Mouse (Mus musculus) heart, postnatal 10 days (tissue): ENCODE measurements around the gene Papln. TPM values are rescaled to one million over a fixed set of nuclear protein-coding genes. Genes with fewer than 3 reads are reported as not detected.

ENCODE experiments used
- DNase-seq, 2 experiments: peaks; one replicate each; pipeline ENCODE4 v3.0.0; 2021
- intact Hi-C: fragments of 180-260 bp; cut with DNase I; formaldehyde crosslinking; loops from one replicate; pipeline ENCODE4 v1.15.1; 2025
- total RNA-seq, 2 experiments: library from RNA; stranded (reverse); gene quantifications; 2 replicates each; pipeline ENCODE4 v1.2.3; 2021

Gene Papln
- total RNA-seq, 2 experiments from 2014 or later: 28.6 to 28.8 TPM

GRCm38 (mm10) chr12:83765965-83766603 is 2.6 kb downstream of the Papln start:
- intact Hi-C loops: no loop called here
- no peak for DNase-seq

DNA sequence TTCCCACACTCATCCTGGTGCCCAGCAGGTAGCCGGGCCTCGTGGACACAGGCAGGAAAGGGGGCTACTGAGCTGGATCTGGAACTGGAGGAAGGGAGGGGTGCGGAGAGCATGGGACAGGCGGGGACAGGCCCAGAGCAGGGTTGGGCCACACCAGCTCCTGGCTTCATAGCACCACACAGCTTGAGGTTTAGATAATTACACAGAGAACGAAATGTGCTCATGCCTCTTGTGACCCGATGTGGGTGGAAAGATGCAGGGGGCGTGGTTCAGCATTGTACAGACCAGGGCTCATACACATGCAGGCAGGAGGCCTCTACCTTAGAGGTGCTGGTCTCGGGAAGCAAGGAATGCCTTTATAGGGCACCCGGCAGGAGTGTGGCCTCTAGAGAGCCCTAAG is 4.4 kb downstream of the Papln start:
- no peak for DNase-seq
- intact Hi-C loops: no loop called here

GRCm38 (mm10) chr12:83768235-83768899 is 4.9 kb downstream of the Papln start:
- DNase-seq: no peak
- intact Hi-C loops: no loop called here

- intact Hi-C loops: loop anchor here (1.0 kb wide), 1 partner anchor 57 kb away; no protein-coding TSS in a partner anchor
- DNase-seq: peak; percentile 68 to 80
Observed at GRCm38 (mm10) chr12:83770418-83771256, 7.2 kb downstream of the Papln start.

- DNase-seq: no peak
- intact Hi-C loops: no loop called here
Observed at GRCm38 (mm10) chr12:83775621-83776020, 12.2 kb downstream of the Papln start.

- intact Hi-C loops: no loop called here
Observed at GRCm38 (mm10) chr12:83776766-83777165, 13.3 kb downstream of the Papln start.

GRCm38 (mm10) chr12:83780181-83780580 is 16.7 kb downstream of the Papln start:
- DNase-seq: peak; percentile 38 to 42
- intact Hi-C loops: no loop called here

More at GRCm38 (mm10) chr12:83776766-83777165, 13.3 kb downstream of the Papln start:
- no peak for DNase-seq

DNA sequence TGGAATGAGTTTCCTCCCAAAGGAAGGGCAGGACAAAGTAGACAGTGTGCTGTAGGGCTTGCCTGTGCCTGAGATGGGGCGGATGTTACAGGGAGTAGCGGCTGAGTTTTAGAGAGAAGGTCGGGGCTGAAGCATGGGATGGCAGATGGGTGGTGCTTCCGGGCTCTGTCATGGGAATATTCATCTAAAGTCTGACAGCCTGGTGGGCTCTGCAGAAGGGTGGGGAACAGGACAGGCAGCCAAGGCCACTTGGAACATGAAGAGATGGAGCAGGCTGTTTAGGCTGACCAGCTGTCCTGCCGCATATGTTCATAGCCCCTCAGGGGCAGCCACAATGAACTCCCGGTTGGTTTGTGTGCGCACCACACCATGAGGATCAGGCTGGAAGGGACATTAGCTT is 17.8 kb downstream of the Papln start:
- DNase-seq: peak; percentile 28 to 31
- intact Hi-C loops: no loop called here

DNA sequence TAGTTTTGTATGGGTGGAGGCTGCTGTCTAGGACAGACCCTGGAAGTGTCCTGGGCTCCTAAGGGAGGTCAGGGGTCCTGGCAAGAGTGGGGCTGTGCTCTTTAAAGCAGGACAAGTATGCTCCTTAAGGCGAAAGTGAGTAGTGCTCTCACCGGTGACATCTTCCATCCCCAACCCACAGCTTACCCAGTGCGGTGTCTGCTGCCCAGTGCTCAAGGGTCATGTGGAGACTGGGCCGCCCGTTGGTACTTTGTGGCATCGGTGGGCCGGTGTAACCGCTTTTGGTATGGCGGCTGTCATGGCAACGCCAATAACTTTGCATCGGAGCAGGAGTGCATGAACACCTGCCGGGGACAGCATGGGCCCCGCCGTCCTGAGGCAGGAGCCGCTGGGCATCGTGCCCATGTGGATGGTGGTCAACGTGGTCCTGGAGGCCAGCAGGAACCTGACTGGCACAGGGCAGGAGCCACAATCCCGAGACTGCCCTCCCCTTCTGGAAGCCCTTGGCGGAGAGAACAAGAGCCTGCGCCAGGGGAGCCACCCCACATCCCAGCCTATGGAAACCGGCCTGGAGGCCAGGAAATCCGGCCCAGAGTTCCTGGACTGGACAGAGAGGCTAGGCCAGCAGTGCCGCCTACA is 18.3 kb downstream of the Papln start:
- no peak for DNase-seq
- intact Hi-C loops: no loop called here

- intact Hi-C loops: no loop called here
- no peak for DNase-seq
Observed at GRCm38 (mm10) chr12:83782669-83783068, 19.2 kb downstream of the Papln start.

GRCm38 (mm10) chr12:83785305-83785704 is 21.9 kb downstream of the Papln start:
- no peak for DNase-seq
- intact Hi-C loops: no loop called here

DNA sequence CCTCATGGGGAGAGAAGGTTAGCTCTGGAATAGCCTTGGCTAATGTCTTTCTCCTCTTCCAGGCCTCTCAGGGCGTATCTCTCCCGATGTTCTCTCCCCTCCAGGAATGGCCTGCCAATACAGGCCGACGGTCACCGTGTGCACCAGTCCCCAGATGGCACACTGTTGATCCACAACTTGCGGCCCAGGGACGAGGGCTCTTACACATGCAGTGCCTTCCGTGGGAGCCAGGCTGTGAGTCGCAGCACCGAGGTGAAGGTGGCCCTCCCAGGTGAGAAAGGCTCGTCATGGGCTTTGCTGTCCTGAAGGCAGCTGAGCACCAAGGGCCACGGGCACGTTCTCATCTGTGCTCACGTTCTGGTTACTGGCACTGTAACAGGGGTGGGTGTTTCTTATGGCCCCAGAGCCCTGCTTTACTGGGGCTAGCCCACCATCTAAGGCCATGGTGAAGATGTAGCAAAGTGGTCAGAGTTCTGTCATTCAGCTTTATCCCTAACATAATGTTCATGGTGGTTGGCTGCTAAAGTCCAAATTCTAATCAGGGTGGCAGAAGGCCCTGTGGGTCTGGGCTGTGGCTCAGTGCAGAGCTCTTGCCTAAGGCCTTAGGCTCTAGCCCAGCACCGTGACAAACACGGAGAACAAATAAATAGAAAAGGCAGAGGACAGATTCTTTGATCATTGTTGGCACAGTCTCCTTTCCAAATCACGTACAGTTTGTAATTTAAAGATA is 25.8 kb downstream of the Papln start:
- intact Hi-C loops: no loop called here
- DNase-seq: no peak

- intact Hi-C loops: no loop called here
- DNase-seq: no peak
Observed at GRCm38 (mm10) chr12:83789781-83790140, 26.3 kb downstream of the Papln start.

DNA sequence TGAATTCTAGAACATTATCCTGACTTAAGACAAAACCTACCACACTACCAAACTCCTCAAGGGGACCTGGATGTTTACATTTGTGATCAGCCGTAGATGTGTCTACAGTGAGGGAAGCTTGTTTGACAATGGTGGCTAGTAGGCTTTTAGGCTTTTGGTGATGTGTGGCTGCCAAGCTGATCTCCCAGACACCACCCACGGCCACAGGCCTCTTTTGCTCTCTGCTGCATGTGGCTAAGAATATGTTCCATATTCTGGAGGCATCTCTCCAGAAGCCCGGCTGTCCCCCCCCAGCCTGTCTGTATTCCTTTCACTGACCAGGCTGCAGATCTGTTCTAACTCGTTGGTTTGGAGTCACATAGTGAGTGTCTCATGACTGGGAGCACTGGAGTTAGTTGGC is 27.3 kb downstream of the Papln start:
- intact Hi-C loops: no loop called here
- no peak for DNase-seq

DNA sequence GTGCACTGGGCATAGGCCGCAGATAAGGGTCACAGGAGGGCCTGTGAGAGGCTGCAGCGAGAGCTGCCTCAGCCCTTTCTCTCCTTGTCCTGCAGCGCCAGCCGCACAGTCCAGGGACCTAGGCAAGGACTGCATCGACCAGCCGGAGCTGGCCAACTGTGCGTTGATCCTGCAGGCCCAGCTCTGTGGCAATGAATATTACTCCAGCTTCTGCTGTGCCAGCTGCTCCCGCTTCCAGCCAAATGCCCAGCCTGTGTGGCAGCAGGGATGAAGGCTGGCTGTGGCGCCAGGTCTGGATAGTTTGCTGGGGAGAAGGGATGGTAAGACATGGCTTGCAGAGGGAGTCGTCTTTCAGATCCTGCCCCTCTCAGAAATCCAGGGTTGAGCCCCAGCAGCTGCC is 28.3 kb downstream of the Papln start:
- DNase-seq: no peak
- intact Hi-C loops: no loop called here

DNA sequence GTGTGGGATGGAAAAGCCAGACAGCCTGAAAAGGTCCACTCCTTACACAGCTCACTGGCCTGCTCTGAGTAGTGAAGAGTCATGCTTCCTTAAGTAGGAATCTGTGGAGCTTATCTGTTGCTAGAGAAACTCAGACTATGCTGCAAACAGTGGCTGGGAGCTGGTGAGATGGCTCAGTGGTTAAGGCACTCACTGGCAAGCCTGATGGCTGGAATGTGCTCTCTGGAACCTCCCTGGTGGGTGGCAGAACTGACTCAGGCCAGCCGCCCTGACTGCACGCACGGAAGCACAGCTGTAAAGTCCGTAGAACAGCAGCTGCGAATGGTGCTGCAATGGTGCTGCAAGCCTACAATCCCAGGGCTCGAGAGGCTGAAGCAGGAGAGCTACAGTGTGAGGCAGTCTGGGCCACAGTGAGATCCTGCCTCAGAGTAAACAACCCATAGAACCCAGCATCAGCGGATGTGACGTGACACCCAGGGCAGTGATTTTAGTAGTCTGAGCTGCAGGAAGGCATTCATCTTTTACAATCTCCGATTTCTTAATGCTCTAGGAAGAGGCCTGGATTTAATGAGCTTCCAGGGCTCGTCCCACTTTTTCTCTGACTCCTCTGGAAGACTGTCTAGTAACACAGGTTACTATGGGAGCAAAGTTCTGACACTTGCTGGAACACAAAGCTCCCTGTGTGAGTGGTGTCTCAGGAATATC is 29.4 kb downstream of the Papln start:
- DNase-seq: no peak
- intact Hi-C loops: no loop called here

DNA sequence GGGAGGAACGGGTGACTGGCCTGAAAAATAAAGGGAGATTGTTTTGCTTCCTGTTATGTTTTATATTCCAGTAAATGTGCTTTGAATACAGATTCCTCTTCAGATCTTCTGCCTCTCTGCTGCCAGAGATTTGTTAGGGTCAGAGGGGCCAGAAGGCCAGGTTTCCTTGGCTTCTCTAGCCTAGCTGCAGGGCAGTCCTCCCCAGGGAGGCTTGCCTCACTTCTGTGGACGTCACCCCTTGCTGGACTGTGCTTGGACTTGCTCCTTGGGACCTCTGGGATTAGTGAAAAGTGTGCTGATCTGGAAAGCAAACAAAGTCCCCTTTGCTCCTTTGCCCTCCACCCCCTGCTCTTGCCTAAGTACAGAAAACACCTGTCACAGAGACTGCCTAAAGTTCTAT is 31.6 kb downstream of the Papln start:
- intact Hi-C loops: no loop called here

GRCm38 (mm10) chr12:83795586-83795985 is 32.2 kb downstream of the Papln start:
- no peak for DNase-seq
- intact Hi-C loops: no loop called here

More for the DNA sequence above, 31.6 kb downstream of the Papln start:
- DNase-seq: no peak

GRCm38 (mm10) chr12:83798313-83798712 is 34.9 kb downstream of the Papln start:
- intact Hi-C loops: no loop called here

GRCm38 (mm10) chr12:83800943-83801342 is 37.5 kb downstream of the Papln start:
- intact Hi-C loops: no loop called here
- no peak for DNase-seq

More at GRCm38 (mm10) chr12:83798313-83798712, 34.9 kb downstream of the Papln start:
- DNase-seq: no peak
